Mouse (Mus musculus): ENCODE data around the gene Tmed10. TPM values are rescaled to one million over a fixed set of nuclear protein-coding genes. Genes with fewer than 3 reads are reported as not detected.

Gene Tmed10
- polyA plus RNA-seq, 1 experiment from 2014 or later: 266 TPM

DNA sequence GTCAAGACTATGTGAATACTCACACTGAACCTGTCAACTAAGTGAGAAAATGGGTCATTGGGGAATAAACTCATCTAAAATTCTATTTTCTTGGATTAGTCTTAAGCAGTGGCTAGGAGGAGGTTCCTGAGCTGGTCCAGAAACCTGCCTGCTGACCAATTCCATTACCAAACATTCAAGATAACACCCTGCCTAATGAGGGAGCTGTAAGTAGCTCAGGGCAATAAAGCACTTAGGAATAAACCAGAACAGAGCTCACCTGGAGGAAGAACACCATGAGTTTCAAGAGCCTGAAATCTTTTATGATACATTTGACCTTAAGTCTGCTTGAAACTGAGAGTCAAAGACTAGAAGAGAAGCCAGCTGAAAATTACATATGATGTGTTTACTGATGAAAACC, 13.1 kb downstream of the Tmed10 start:
- H3K9me3 ChIP-seq (ENCODE audit: control insufficient read depth, low read length): no peaks in the 10 kb centered on the region
- H3K27me3 ChIP-seq (ENCODE audit: control insufficient read depth, insufficient read depth, low read length): no peaks in the 10 kb centered on the region
- no peak overlapping the region for H3K27ac ChIP-seq (ENCODE audit: low read depth, low read length)
- DNase-seq (ENCODE audit: low spot score, missing footprints) (no peak), ATAC-seq (ENCODE audit: low FRiP score) (no peak)
- H3K4me1 ChIP-seq (ENCODE audit: control insufficient read depth, insufficient read depth, low read length): no peaks in the 10 kb centered on the region
- H3K4me2 ChIP-seq: no peak overlapping the region
- H3K4me3 ChIP-seq (ENCODE audit: low read depth, low read length): no peak overlapping the region
- no peak overlapping the region for H3K9ac ChIP-seq (ENCODE audit: low read length)
- no peaks in the 10 kb centered on the region for H3K36me3 ChIP-seq (ENCODE audit: control insufficient read depth, insufficient read depth, low read length)

DNA sequence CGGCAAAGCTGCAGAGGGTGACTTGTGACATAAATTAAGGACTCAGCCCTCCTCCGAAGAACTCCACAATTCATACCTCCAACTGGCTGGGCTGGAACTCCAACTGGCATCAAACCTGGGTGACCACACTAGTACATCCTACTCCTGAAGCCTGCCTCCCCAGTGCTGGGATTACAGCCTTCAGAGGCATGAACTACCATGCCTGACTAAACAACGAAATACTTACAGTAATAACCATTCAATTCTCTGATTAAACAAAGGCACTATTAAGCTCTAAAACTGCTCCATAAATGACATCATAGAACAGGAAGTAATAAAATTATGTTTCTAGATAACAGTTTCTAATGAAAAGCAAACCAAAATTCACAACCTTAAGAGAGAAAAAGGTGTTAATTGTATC, 13.5 kb downstream of the Tmed10 start:
- Histone ChIP-seq H3K27ac (ENCODE audit: low read depth, low read length) (no peak overlapping the region), H3K36me3 (ENCODE audit: control insufficient read depth, insufficient read depth, low read length) (no peaks in the 10 kb centered on the region), H3K9me3 (ENCODE audit: control insufficient read depth, low read length) (no peaks in the 10 kb centered on the region), H3K4me1 (ENCODE audit: control insufficient read depth, insufficient read depth, low read length) (no peaks in the 10 kb centered on the region), H3K9ac (ENCODE audit: low read length) (no peak overlapping the region), H3K4me3 (ENCODE audit: low read depth, low read length) (no peak overlapping the region), H3K27me3 (ENCODE audit: control insufficient read depth, insufficient read depth, low read length) (no peaks in the 10 kb centered on the region), H3K4me2 (no peak overlapping the region)
- no peak for ATAC-seq (ENCODE audit: low FRiP score)
- DNase-seq (ENCODE audit: low spot score, missing footprints): no peak
- WGBS: 96% methylated on average over 3 of the region's 3 CpGs

DNA sequence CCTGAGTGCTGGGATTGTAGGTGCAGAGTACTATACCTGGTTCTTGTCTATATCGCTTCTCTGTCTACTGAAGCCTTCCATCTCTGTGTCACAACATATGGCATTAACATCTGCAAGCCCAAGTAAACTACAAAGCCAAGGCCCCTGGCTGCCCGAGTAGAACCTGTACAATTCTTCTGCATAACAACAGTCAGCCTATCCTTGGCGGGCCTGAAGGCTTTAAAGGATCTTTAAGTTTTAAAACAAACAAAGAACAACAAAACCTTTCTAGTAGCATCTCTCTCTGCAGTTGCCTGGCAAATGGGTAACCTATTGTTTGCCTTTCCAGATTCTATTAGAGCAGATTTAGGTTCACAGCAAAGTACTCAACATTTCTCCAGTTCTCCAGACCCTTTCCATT, 20.6 kb downstream of the Tmed10 start:
- 85% methylated on average over 3 of the region's 3 CpGs for WGBS
- no peak overlapping the region for H3K27ac ChIP-seq (ENCODE audit: low read depth, low read length)
- H3K9me3 ChIP-seq (ENCODE audit: control insufficient read depth, low read length): no peaks in the 10 kb centered on the region
- no peak overlapping the region for H3K9ac ChIP-seq (ENCODE audit: low read length)
- no peak overlapping the region for H3K4me3 ChIP-seq (ENCODE audit: low read depth, low read length)
- no peak for DNase-seq (ENCODE audit: low spot score, missing footprints)
- no peaks in the 10 kb centered on the region for H3K36me3 ChIP-seq (ENCODE audit: control insufficient read depth, insufficient read depth, low read length)
- ATAC-seq (ENCODE audit: low FRiP score): no peak
- H3K27me3 ChIP-seq (ENCODE audit: control insufficient read depth, insufficient read depth, low read length): no peaks in the 10 kb centered on the region
- no peaks in the 10 kb centered on the region for H3K4me1 ChIP-seq (ENCODE audit: control insufficient read depth, insufficient read depth, low read length)
- no peak overlapping the region for H3K4me2 ChIP-seq

DNA sequence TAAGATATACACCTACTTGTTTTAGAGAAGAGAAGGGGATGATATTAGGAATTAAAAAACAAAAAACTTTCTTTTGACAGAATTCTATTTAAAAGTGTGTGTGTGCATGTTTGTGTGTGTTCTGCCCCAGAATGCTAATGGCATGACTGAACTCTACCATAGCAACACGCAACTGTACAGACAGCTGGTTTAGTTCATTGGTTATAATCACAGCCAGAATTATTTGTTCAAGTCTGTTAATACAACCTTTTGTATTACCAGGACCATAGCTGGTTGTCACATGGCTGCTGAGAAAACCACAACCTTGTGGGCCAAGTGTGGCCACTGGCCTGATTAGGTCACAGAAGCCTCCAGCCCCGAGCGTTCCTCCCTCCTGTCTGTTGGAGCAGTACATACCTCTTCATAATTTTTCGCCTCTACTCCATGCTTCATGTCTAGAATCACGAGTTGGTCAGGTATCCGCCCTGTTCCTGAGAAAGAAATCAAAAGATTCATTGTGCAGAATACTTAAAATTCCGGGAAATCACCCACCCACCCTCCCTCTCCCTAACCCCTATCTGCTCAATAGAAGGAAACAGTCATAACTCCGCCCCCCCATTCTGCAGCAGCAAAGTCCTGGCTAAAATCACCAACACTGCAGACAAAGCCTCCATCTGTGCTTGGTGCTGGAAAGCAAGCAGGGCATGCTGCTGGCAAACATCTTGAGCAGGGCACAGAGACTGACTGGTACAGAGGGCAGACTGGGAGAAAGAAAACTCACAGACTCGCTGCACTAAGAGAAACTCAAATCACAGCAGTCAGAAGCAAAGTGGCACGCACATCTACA, 24.0 kb downstream of the Tmed10 start:
- H3K9ac ChIP-seq (ENCODE audit: low read length): no peak overlapping the region
- H3K36me3 ChIP-seq (ENCODE audit: control insufficient read depth, insufficient read depth, low read length): no peaks in the 10 kb centered on the region
- DNase-seq (ENCODE audit: low spot score, missing footprints) (no peak), ATAC-seq (ENCODE audit: low FRiP score) (no peak)
- H3K27ac ChIP-seq (ENCODE audit: low read depth, low read length): no peak overlapping the region
- H3K9me3 ChIP-seq (ENCODE audit: control insufficient read depth, low read length): no peaks in the 10 kb centered on the region
- H3K27me3 ChIP-seq (ENCODE audit: control insufficient read depth, insufficient read depth, low read length): no peaks in the 10 kb centered on the region
- 89% methylated on average over 10 of the region's 10 CpGs for WGBS
- no peaks in the 10 kb centered on the region for H3K4me1 ChIP-seq (ENCODE audit: control insufficient read depth, insufficient read depth, low read length)
- H3K4me3 ChIP-seq (ENCODE audit: low read depth, low read length): no peak overlapping the region
- no peak overlapping the region for H3K4me2 ChIP-seq

DNA sequence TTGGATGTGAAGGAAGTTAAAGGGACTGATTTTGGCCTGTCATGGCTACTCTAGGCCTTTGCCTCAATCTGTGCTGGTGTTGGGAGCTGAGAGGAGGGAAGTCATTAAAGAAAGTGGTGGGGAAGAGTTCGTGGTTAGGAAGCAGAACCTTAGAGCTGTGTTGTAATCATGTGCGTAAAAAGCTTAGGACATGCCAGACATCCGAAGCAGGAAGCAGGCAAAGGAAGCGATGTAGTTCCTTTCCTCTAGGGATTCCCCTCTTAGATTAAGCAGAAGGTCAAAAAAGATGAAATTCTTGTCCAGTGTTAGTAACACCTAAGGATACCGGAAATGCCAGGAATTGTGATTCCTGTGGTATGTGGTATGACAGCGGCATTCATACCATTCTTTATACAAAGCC, 26.3 kb downstream of the Tmed10 start:
- H3K4me3 ChIP-seq (ENCODE audit: low read depth, low read length): no peak overlapping the region
- no peaks in the 10 kb centered on the region for H3K4me1 ChIP-seq (ENCODE audit: control insufficient read depth, insufficient read depth, low read length)
- DNase-seq (ENCODE audit: low spot score, missing footprints): no peak
- H3K4me2 ChIP-seq: no peak overlapping the region
- H3K27me3 ChIP-seq (ENCODE audit: control insufficient read depth, insufficient read depth, low read length): no peaks in the 10 kb centered on the region
- no peak for ATAC-seq (ENCODE audit: low FRiP score)
- H3K27ac ChIP-seq (ENCODE audit: low read depth, low read length): no peak overlapping the region
- H3K36me3 ChIP-seq (ENCODE audit: control insufficient read depth, insufficient read depth, low read length): peaks cover 3% of the 10 kb centered on the region; the same call in 1 of the 2 replicates
- H3K9me3 ChIP-seq (ENCODE audit: control insufficient read depth, low read length): no peaks in the 10 kb centered on the region
- 86% methylated on average over 6 of the region's 6 CpGs for whole genome bisulfite sequencing
- H3K9ac ChIP-seq (ENCODE audit: low read length): no peak overlapping the region

DNA sequence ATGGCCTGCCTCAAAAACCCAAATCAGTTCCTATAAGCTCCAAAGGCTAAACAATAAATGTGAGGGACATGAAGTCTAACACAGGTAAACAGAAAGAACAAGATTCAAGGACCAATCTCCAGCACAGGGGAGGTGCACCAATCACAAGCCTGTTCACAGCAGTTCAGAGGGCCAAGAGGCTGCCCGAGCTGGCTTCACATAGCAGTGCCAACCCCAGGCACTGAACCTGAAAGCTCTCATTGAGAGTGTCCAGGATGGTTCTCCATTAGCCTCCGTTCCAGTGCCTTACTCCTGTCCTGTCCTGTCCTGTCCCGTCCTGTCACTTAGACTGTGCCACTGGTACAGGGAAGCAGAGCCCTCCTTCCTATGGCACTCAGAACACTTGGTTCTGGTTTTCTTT, 27.5 kb downstream of the Tmed10 start:
- Histone ChIP-seq H3K4me3 (ENCODE audit: low read depth, low read length) (no peak overlapping the region), H3K27ac (ENCODE audit: low read depth, low read length) (no peak overlapping the region), H3K4me1 (ENCODE audit: control insufficient read depth, insufficient read depth, low read length) (no peaks in the 10 kb centered on the region), H3K36me3 (ENCODE audit: control insufficient read depth, insufficient read depth, low read length) (peaks cover 3% of the 10 kb centered on the region; the same call in 1 of the 2 replicates), H3K27me3 (ENCODE audit: control insufficient read depth, insufficient read depth, low read length) (no peaks in the 10 kb centered on the region), H3K9me3 (ENCODE audit: control insufficient read depth, low read length) (no peaks in the 10 kb centered on the region), H3K4me2 (no peak overlapping the region), H3K9ac (ENCODE audit: low read length) (no peak overlapping the region)
- WGBS: 76% methylated on average over 3 of the region's 3 CpGs
- DNase-seq (ENCODE audit: low spot score, missing footprints) (no peak), ATAC-seq (ENCODE audit: low FRiP score) (no peak)

DNA sequence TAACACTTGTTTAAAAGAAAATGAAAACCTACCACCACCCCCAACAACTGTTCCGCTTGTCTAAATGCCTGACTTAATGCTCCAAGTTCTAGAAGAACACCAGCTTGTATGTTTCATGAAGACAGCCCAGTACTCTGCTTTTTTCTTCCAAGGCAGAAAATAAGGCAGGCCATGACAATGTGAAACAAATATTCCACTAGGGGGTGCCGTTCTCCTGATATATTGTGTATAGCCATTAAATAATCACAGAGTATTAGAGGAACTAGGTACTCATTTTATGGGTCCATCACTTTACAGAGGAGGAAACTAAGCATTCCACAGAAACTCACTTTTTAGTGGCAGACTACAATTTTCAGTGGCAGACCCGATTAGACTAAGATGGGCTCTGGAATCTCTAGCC, 28.3 kb downstream of the Tmed10 start:
- DNase-seq (ENCODE audit: low spot score, missing footprints) (peak; percentile 91), ATAC-seq (ENCODE audit: low FRiP score) (0 out of 2 replicates have a peak, but pooled peaks have one; percentile 30)
- Histone ChIP-seq H3K9me3 (ENCODE audit: control insufficient read depth, low read length) (no peaks in the 10 kb centered on the region), H3K4me3 (ENCODE audit: low read depth, low read length) (no peak overlapping the region), H3K27ac (ENCODE audit: low read depth, low read length) (no peak overlapping the region), H3K36me3 (ENCODE audit: control insufficient read depth, insufficient read depth, low read length) (peaks cover 3% of the 10 kb centered on the region; the same call in 1 of the 2 replicates), H3K4me1 (ENCODE audit: control insufficient read depth, insufficient read depth, low read length) (no peaks in the 10 kb centered on the region), H3K4me2 (no peak overlapping the region), H3K9ac (ENCODE audit: low read length) (no peak overlapping the region), H3K27me3 (ENCODE audit: control insufficient read depth, insufficient read depth, low read length) (no peaks in the 10 kb centered on the region)
- WGBS: 76% methylated on average over 3 of the region's 3 CpGs

DNA sequence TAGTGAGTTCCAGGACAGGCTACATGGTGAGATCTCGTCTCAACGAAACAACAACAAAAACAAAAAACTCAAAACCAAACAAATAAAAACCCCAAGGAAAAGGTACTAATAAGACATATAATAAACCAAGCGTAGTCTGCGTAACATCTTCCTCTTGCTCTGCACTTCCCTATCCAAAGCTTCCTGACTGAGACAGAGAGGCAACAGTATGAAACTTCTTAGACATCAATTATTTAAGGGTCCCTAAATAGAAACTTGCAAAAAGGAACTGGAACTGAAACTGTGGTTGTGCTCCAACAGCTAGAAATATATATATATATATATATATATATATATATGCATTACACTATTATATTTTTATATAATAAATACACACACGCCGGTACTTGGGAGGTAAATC, 29.1 kb downstream of the Tmed10 start:
- Histone ChIP-seq H3K27me3 (ENCODE audit: control insufficient read depth, insufficient read depth, low read length) (no peaks in the 10 kb centered on the region), H3K4me1 (ENCODE audit: control insufficient read depth, insufficient read depth, low read length) (no peaks in the 10 kb centered on the region), H3K9ac (ENCODE audit: low read length) (no peak overlapping the region), H3K9me3 (ENCODE audit: control insufficient read depth, low read length) (no peaks in the 10 kb centered on the region), H3K36me3 (ENCODE audit: control insufficient read depth, insufficient read depth, low read length) (peaks cover 3% of the 10 kb centered on the region; the same call in 1 of the 2 replicates), H3K4me2 (no peak overlapping the region), H3K4me3 (ENCODE audit: low read depth, low read length) (no peak overlapping the region), H3K27ac (ENCODE audit: low read depth, low read length) (no peak overlapping the region)
- no peak for DNase-seq (ENCODE audit: low spot score, missing footprints)
- 96% methylated on average over 6 of the region's 6 CpGs for WGBS
- no peak for ATAC-seq (ENCODE audit: low FRiP score)

DNA sequence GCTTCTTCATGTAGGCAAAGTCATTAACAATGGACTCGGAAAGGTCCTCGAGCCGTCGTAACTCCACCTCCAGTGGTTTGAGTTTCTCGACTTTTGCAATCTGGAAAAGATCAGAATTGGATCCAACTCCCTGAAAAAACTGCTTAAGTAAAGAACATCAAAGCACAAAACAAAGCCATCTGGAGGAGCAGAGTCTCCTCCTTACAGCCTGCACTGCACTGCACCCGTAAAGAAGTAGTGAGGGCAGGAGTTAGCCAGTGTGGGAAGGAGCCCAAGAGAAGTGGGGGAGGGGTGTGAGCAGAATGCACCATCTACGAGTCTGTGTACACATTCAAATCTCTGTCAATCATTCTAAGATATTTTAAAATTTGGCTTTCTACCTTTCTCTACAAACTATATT, 30.4 kb downstream of the Tmed10 start:
- ATAC-seq (ENCODE audit: low FRiP score) (no peak), DNase-seq (ENCODE audit: low spot score, missing footprints) (no peak)
- no peak overlapping the region for H3K4me2 ChIP-seq
- WGBS: 82% methylated on average over 7 of the region's 7 CpGs
- H3K9ac ChIP-seq (ENCODE audit: low read length): no peak overlapping the region
- no peaks in the 10 kb centered on the region for H3K27me3 ChIP-seq (ENCODE audit: control insufficient read depth, insufficient read depth, low read length)
- H3K4me3 ChIP-seq (ENCODE audit: low read depth, low read length): no peak overlapping the region
- peaks cover 3% of the 10 kb centered on the region; the same call in 1 of the 2 replicates for H3K36me3 ChIP-seq (ENCODE audit: control insufficient read depth, insufficient read depth, low read length)
- H3K9me3 ChIP-seq (ENCODE audit: control insufficient read depth, low read length): no peaks in the 10 kb centered on the region
- H3K4me1 ChIP-seq (ENCODE audit: control insufficient read depth, insufficient read depth, low read length): no peaks in the 10 kb centered on the region
- H3K27ac ChIP-seq (ENCODE audit: low read depth, low read length): no peak overlapping the region
